Mouse (Mus musculus): ENCODE measurements around the gene Eif3i. TPM values are rescaled to one million over a fixed set of nuclear protein-coding genes. Genes with fewer than 3 reads are reported as not detected.
A peak's percentile ranks its signal among the peaks of the same experiment; 100 is the strongest.

Gene Eif3i
- total and polyA plus RNA-seq, 2 experiments from 2014 or later = 233 to 401 TPM

DNA sequence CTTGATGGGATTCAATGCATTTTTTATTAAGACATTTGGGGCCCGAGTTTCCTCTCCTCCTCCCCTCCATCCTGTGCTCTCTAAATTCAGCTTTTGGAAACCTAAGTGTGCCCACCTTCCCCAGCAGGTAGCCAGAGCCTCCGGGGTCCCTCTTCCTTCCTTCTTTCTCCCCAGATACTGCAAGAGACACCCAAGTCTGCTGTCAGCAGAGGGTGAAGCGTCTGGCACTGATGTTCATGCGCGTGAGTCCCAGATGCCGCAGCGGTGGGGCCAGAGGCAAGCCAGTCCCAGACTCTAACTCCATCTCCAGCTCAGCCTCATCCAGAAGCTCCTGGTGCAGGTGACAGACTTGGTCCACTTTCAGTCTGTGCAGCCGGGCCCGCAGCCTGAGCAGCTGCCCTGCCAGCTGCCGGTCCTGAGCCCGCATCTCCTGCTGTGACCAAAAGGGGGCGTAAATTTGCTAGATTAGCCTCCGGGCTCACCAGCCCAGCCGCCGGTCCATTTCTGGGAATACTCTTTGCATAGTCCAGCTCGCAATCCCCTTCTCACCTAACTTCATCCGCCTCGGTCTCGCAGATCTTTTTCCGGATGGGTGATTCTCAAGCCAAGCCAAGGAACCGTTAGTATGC is 23.5 kb downstream of the Eif3i start:
- no peaks in the 10 kb centered on the region for H3K27me3 ChIP-seq (ENCODE audit: insufficient read depth, low read length)
- 27% methylated on average over 21 of the region's 21 CpGs for WGBS
- peak; percentile 70; the same call in 1 of the 2 replicates for ATAC-seq

GRCm38 (mm10) chr4:129575171-129575844 is 25.1 kb downstream of the Eif3i start:
- H3K4me1 ChIP-seq (ENCODE audit: insufficient read depth, low read length) = no peaks in the 10 kb centered on the region; the same call in 1 of the 2 replicates
- DNase-seq (ENCODE audit: low spot score) (no peak), ATAC-seq (no peak)
- no peak for TF ChIP-seq CTCF (IDR thresholded peaks at IDR 0.05; ENCODE audit: low read depth)
- H3K4me2 ChIP-seq (ENCODE audit: low read depth, low read length) = no peak overlapping the region
- no peak overlapping the region for H3K27ac ChIP-seq
- H3K9me3 ChIP-seq (ENCODE audit: low read length) = no peaks in the 10 kb centered on the region
- H3K4me3 ChIP-seq (ENCODE audit: low read length) = no peak overlapping the region
- H3K27me3 ChIP-seq (ENCODE audit: insufficient read depth, low read length) = no peaks in the 10 kb centered on the region
- no peaks in the 10 kb centered on the region for H3K36me3 ChIP-seq (ENCODE audit: insufficient read depth, low read length)
- no peak overlapping the region for H3K9ac ChIP-seq (replicated peaks; ENCODE audit: low read length)
- 52% methylated on average over 7 of the region's 8 CpGs for WGBS

More for the DNA sequence above, 23.5 kb downstream of the Eif3i start:
- no peaks in the 10 kb centered on the region for H3K36me3 ChIP-seq (ENCODE audit: insufficient read depth, low read length)
- no peak overlapping the region for H3K9ac ChIP-seq (replicated peaks; ENCODE audit: low read length)
- peak; percentile 85 for DNase-seq (ENCODE audit: low spot score)
- no peaks in the 10 kb centered on the region; the same call in 1 of the 2 replicates for H3K4me1 ChIP-seq (ENCODE audit: insufficient read depth, low read length)
- peak overlapping the region; percentile 36 for H3K4me2 ChIP-seq (ENCODE audit: low read depth, low read length)
- H3K27ac ChIP-seq = no peak overlapping the region; the same call in 1 of the 2 replicates
- no peaks in the 10 kb centered on the region for H3K9me3 ChIP-seq (ENCODE audit: low read length)
- TF ChIP-seq CTCF (IDR thresholded peaks at IDR 0.05; ENCODE audit: low read depth) = peak; percentile 61
- no peak overlapping the region for H3K4me3 ChIP-seq (ENCODE audit: low read length)

DNA sequence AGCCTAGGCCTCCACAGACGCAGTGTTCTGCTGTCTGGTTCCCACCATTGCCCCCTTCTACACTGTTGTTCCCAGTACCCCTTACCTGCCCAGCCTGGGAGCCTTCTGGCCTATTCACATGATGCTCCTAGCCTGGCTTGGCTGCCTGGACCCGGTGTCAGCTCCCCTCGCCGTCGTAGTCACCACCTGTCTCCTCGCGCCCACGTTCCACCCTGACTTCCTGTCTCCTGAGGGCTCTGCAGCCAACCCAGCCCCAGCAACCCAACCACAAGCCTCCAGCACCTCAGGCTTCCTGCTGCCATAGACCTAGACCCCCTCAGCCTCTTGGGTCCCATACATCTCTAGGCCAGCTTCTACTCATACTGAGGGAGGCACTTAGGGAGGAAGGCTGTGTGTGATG is 27.0 kb downstream of the Eif3i start, which contains the start of gene Lck:
TSS of gene Lck (minus strand) at position 212 of the 400 bp plus-strand sequence.
- Histone ChIP-seq H3K4me1 (ENCODE audit: insufficient read depth, low read length) (no peaks in the 10 kb centered on the region; the same call in 1 of the 2 replicates), H3K36me3 (ENCODE audit: insufficient read depth, low read length) (no peaks in the 10 kb centered on the region), H3K4me2 (ENCODE audit: low read depth, low read length) (no peak within 1 kb of the TSS), H3K27me3 (ENCODE audit: insufficient read depth, low read length) (no peaks in the 10 kb centered on the region), H3K9me3 (ENCODE audit: low read length) (no peaks in the 10 kb centered on the region), H3K4me3 (ENCODE audit: low read length) (no peak within 1 kb of the TSS), H3K9ac (replicated peaks; ENCODE audit: low read length) (no peak within 1 kb of the TSS), H3K27ac (no peak within 1 kb of the TSS)
- ATAC-seq = no peak
- no peak for TF ChIP-seq CTCF (IDR thresholded peaks at IDR 0.05; ENCODE audit: low read depth)
- WGBS = 93% methylated on average over 8 of the region's 8 CpGs
- no peak for DNase-seq (ENCODE audit: low spot score)

- no peak for TF ChIP-seq CTCF (IDR thresholded peaks at IDR 0.05; ENCODE audit: low read depth)
- ATAC-seq = no peak
- no peak overlapping the region for H3K9ac ChIP-seq (replicated peaks; ENCODE audit: low read length)
- no peak overlapping the region for H3K4me2 ChIP-seq (ENCODE audit: low read depth, low read length)
- H3K27me3 ChIP-seq (ENCODE audit: insufficient read depth, low read length) = no peaks in the 10 kb centered on the region
- no peaks in the 10 kb centered on the region for H3K9me3 ChIP-seq (ENCODE audit: low read length)
- H3K27ac ChIP-seq = no peak overlapping the region
- DNase-seq (ENCODE audit: low spot score) = no peak
- no peak overlapping the region for H3K4me3 ChIP-seq (ENCODE audit: low read length)
- H3K36me3 ChIP-seq (ENCODE audit: insufficient read depth, low read length) = no peaks in the 10 kb centered on the region
- WGBS = 93% methylated on average over 4 of the region's 4 CpGs
- H3K4me1 ChIP-seq (ENCODE audit: insufficient read depth, low read length) = no peaks in the 10 kb centered on the region; the same call in 1 of the 2 replicates
These were observed 27.4 kb downstream of the Eif3i start for GRCm38 (mm10) chr4:129573093-129573370.

DNA sequence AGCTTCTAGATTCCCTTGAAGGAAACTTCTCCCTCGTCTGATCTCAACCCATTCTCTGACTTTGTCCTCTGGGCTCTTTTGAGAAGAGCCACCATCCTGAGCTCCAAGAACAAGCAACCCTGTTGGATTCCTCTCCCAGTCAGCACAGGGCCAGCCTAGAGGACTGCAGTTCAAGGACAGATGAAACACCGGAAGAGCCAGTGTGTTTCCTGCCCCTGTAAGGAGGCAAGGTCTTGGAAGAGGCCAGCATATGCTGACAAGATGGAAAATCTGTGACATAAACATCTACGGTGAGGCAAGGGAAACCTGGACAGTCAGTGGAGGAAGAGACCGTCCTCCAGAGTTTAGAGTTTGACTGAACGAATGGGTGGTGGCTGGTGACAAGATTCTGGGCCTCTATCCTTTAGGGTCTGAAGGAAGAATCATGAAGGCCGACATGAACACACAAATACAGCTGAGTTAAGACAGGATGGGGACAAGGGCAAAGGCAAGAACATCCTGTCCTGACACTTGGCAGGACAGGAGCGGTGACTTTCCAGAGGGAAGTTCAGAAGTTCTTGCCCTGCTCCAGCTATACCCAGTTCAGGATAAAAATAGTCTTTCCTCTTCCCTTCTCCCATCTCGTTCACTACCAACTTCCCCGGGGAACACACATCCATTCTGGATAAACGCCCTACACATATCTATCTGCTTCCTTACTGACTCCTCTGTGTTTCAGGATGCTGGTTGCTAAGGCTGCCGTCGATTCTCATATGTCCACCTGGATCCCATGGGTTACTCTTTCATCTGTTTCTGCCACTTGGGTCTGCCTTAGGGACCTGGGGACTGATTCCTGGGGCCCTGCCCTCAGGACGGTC is 28.0 kb downstream of the Eif3i start:
- H3K27ac ChIP-seq = no peak overlapping the region
- WGBS = 84% methylated on average over 13 of the region's 13 CpGs
- no peaks in the 10 kb centered on the region; the same call in 1 of the 2 replicates for H3K4me1 ChIP-seq (ENCODE audit: insufficient read depth, low read length)
- no peak for ATAC-seq
- no peak overlapping the region for H3K4me3 ChIP-seq (ENCODE audit: low read length)
- DNase-seq (ENCODE audit: low spot score) = no peak
- no peaks in the 10 kb centered on the region for H3K27me3 ChIP-seq (ENCODE audit: insufficient read depth, low read length)
- H3K4me2 ChIP-seq (ENCODE audit: low read depth, low read length) = no peak overlapping the region
- no peaks in the 10 kb centered on the region for H3K9me3 ChIP-seq (ENCODE audit: low read length)
- TF ChIP-seq CTCF (IDR thresholded peaks at IDR 0.05; ENCODE audit: low read depth) = no peak
- no peaks in the 10 kb centered on the region for H3K36me3 ChIP-seq (ENCODE audit: insufficient read depth, low read length)
- no peak overlapping the region for H3K9ac ChIP-seq (replicated peaks; ENCODE audit: low read length)

DNA sequence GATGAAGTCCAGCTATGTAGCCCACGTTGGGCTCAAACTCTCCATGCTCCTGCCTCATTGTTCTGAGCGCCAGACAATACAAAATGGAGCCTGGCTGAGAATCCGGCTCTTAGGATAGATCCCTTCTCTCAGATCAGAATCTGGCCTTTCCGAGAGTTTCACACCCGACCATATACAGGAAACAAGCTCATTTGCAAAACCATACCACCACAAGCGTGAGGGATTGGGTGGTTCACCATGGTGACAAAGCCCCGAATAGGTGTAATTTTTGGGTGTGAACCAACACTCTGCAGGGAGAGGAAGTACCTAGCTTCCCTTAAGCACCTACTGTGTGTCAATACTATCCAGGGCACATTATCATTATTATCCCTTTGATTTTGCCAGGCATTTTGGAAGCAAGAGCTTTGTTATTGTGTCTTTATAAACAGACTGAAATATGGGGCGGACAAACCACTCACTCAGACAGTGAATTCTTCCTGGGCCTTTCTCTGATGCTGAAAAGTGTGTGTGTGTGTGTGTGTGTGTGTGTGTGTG is 28.8 kb downstream of the Eif3i start:
- Histone ChIP-seq H3K4me3 (ENCODE audit: low read length) (no peak overlapping the region), H3K27ac (no peak overlapping the region), H3K9ac (replicated peaks; ENCODE audit: low read length) (no peak overlapping the region), H3K4me2 (ENCODE audit: low read depth, low read length) (no peak overlapping the region), H3K9me3 (ENCODE audit: low read length) (no peaks in the 10 kb centered on the region), H3K4me1 (ENCODE audit: insufficient read depth, low read length) (no peaks in the 10 kb centered on the region), H3K36me3 (ENCODE audit: insufficient read depth, low read length) (no peaks in the 10 kb centered on the region), H3K27me3 (ENCODE audit: insufficient read depth, low read length) (no peaks in the 10 kb centered on the region)
- no peak for TF ChIP-seq CTCF (IDR thresholded peaks at IDR 0.05; ENCODE audit: low read depth)
- WGBS = 74% methylated on average over 8 of the region's 8 CpGs
- no peak for ATAC-seq
- DNase-seq (ENCODE audit: low spot score) = no peak

All from hindbrain, postnatal 0 days (tissue).